Mouse (Mus musculus) CH12.LX (cell line): Measurements from ENCODE around the gene Hsf5.

Source experiments
- CHD2 ChIP-seq: IDR thresholded peaks from 2 replicates; pipeline ENCODE4 v1.6.1; 2011; ENCODE audit warnings: low read length, improper control_type of control experiment
- CTCF ChIP-seq, 2 experiments: IDR thresholded peaks in 1 of 2; conservative IDR thresholded peaks in 1 of 2; 2 replicates each; pipeline ENCODE4 v1.5.1; 2011 to 2012; ENCODE audit warnings: low read depth in 2 of 2, low read length in 2 of 2, improper control_type of control experiment in 1 of 2, inconsistent platforms in 1 of 2, mild to moderate bottlenecking in 1 of 2, moderate library complexity in 1 of 2
- HCFC1 ChIP-seq: IDR thresholded peaks from 2 replicates; pipeline ENCODE4 v1.6.1; 2012; ENCODE audit warnings: low read depth, mild to moderate bottlenecking, inconsistent platforms, low read length, improper control_type of control experiment
- JUN ChIP-seq: IDR thresholded peaks from 2 replicates; pipeline ENCODE4 v1.6.1; 2011; ENCODE audit warnings: low read depth, mild to moderate bottlenecking, low read length, improper control_type of control experiment, moderate library complexity; ENCODE audit not compliant: insufficient read depth
- MAX ChIP-seq: IDR thresholded peaks from 2 replicates; pipeline ENCODE4 v1.6.1; 2011; ENCODE audit warnings: low read length, improper control_type of control experiment
- MEF2A ChIP-seq: IDR thresholded peaks from 2 replicates; pipeline ENCODE4 v1.6.1; 2014; ENCODE audit warnings: low read depth, mild to moderate bottlenecking, inconsistent platforms, low read length, improper control_type of control experiment, borderline replicate concordance
- MXI1 ChIP-seq: IDR thresholded peaks from 2 replicates; pipeline ENCODE4 v1.6.1; 2011; ENCODE audit warnings: mild to moderate bottlenecking, low read depth, low read length, improper control_type of control experiment
- PAX5 ChIP-seq: IDR thresholded peaks from 2 replicates; pipeline ENCODE4 v1.6.1; 2012; ENCODE audit warnings: low read length, inconsistent platforms, mixed read lengths
- POLR2A ChIP-seq: IDR thresholded peaks from 2 replicates; pipeline ENCODE4 v1.6.1; 2011; ENCODE audit warnings: low read depth, mild to moderate bottlenecking, improper control_type of control experiment, low read length
- USF1 ChIP-seq: IDR thresholded peaks from 2 replicates; pipeline ENCODE4 v1.6.1; 2014; ENCODE audit warnings: low read depth, mild to moderate bottlenecking, inconsistent platforms, low read length, improper control_type of control experiment
- ZNF384 ChIP-seq: IDR thresholded peaks from 2 replicates; pipeline ENCODE4 v1.6.1; 2012; ENCODE audit warnings: low read depth, low read length, improper control_type of control experiment, inconsistent platforms

DNA sequence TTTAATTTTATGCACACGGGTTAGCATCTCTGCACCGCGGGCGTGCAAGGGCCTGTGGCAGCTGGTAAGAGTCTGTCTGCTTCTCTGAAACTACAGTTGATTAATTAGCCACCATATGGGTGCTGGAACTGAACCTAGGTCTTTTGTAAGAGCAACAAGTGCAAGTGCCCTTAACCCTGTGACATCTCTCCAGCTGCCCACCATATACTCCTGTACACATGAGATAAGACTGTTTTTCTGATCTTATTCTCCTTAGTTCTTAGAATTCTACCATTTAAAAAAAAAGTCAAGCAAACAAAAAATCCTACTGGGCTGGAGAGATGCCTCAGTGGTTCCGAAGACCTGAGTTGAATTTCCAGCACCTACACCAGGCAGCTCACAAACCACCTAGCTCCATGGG, 86.7 kb downstream of the Hsf5 start:
- TF ChIP-seq CTCF (conservative IDR thresholded peaks at IDR 0.05 in 1 of 2, IDR thresholded peaks at IDR 0.05 in 1 of 2; ENCODE audit: low read depth in 2 of 2, low read length in 2 of 2) (no peak), POLR2A (no peak), MAX (no peak), PAX5 (no peak), MEF2A (no peak), JUN (no peak), CHD2 (no peak), HCFC1 (no peak), MXI1 (no peak), USF1 (no peak), ZNF384 (no peak)
